Mouse (Mus musculus) small intestine, adult 2 months (tissue): Measurements from ENCODE around the gene Vrk3. TPM values are rescaled to one million over a fixed set of nuclear protein-coding genes. Genes with fewer than 3 reads are reported as not detected.

Experiments used
- H3K27ac ChIP-seq: fragments of 200-500 bp; 2 replicates; pipeline ENCODE4 v1.5.1; 2012; ENCODE audit warnings: low read depth, low read length, control low read depth, inconsistent platforms; ENCODE audit not compliant: insufficient read depth
- H3K27me3 ChIP-seq: fragments of 200-500 bp; 2 replicates; pipeline ENCODE4 v1.6.1; 2012; ENCODE audit warnings: mild to moderate bottlenecking, moderate library complexity, low read length, inconsistent platforms; ENCODE audit not compliant: control insufficient read depth, insufficient read depth
- H3K36me3 ChIP-seq: fragments of 200-500 bp; 2 replicates; pipeline ENCODE4 v1.6.1; 2012; ENCODE audit warnings: mild to moderate bottlenecking, low read length, control low read depth, inconsistent platforms; ENCODE audit not compliant: control insufficient read depth, insufficient read depth
- H3K4me1 ChIP-seq: fragments of 200-500 bp; 2 replicates; pipeline ENCODE4 v1.6.1; 2012; ENCODE audit warnings: low read length, inconsistent platforms, mixed read lengths; ENCODE audit not compliant: control insufficient read depth, insufficient read depth, insufficient read length
- H3K4me3 ChIP-seq: fragments of 200-500 bp; 2 replicates; pipeline ENCODE4 v1.5.1; 2012; ENCODE audit warnings: low read depth, mild to moderate bottlenecking, control low read depth, inconsistent platforms, low read length, moderate library complexity
- CTCF ChIP-seq: fragments of 200-500 bp; IDR thresholded peaks from 2 replicates; pipeline ENCODE4 v1.5.1; 2012; ENCODE audit warnings: low read depth, mild to moderate bottlenecking, control low read depth, inconsistent platforms, low read length, moderate library complexity, mixed read lengths; ENCODE audit not compliant: insufficient replicate concordance, insufficient read length; ENCODE audit errors: extremely low read depth
- POLR2A ChIP-seq: fragments of 200-500 bp; IDR thresholded peaks from 2 replicates; pipeline ENCODE4 v1.6.1; 2012; ENCODE audit warnings: low read depth, mild to moderate bottlenecking, control low read depth, inconsistent platforms, low read length, moderate library complexity
- WGBS: fragments of 180-500 bp; shearing (Covaris S2); methylation state at CpG from one replicate; pipeline ENCODE4 v1.1.7; 2018; 5-methylcytosine and 5-hydroxymethylcytosine counted together
- polyA plus RNA-seq: library from polyadenylated mRNA; depleted of rRNA; stranded (reverse); fragments of >200 nt; gene quantifications from 2 replicates; pipeline ENCODE4 v1.2.3, GENCODE M21; 2012; rRNA removed

Gene Vrk3
- polyA plus RNA-seq, 1 experiment = 40.3 TPM

- Histone ChIP-seq H3K4me3 (no peak overlapping the region), H3K27me3 (no peaks in the 10 kb centered on the region), H3K36me3 (no peaks in the 10 kb centered on the region), H3K4me1 (peaks cover 16% of the 10 kb centered on the region), H3K27ac (no peak overlapping the region)
- TF ChIP-seq POLR2A (no peak), CTCF (no peak)
- 20% methylated on average over 5 of the region's 5 CpGs for WGBS
These were observed 71.7 kb downstream of the Vrk3 start for GRCm38 (mm10) chr7:44819863-44820262.

- Histone ChIP-seq H3K27ac (no peak overlapping the region), H3K36me3 (no peaks in the 10 kb centered on the region), H3K4me3 (no peak overlapping the region), H3K27me3 (no peaks in the 10 kb centered on the region), H3K4me1 (peaks cover 13% of the 10 kb centered on the region; the same call in 1 of the 2 replicates)
- WGBS = 38% methylated on average over 3 of the region's 3 CpGs
- TF ChIP-seq POLR2A (no peak), CTCF (no peak)
These were observed 72.3 kb downstream of the Vrk3 start for GRCm38 (mm10) chr7:44820525-44820924.

GRCm38 (mm10) chr7:44821666-44822448, 73.6 kb downstream of the Vrk3 start:
- Histone ChIP-seq H3K4me1 (peaks cover 13% of the 10 kb centered on the region; the same call in 1 of the 2 replicates), H3K27me3 (no peaks in the 10 kb centered on the region), H3K4me3 (no peak overlapping the region), H3K27ac (no peak overlapping the region), H3K36me3 (no peaks in the 10 kb centered on the region)
- 73% methylated on average over 7 of the region's 7 CpGs for WGBS
- TF ChIP-seq CTCF (peak; percentile 17; the same call in 1 of the 2 replicates), POLR2A (no peak)

- Histone ChIP-seq H3K4me3 (no peak overlapping the region), H3K4me1 (peaks cover 8% of the 10 kb centered on the region; the same call in 1 of the 2 replicates), H3K27me3 (no peaks in the 10 kb centered on the region), H3K36me3 (peaks cover 4% of the 10 kb centered on the region), H3K27ac (no peak overlapping the region)
- TF ChIP-seq POLR2A (no peak), CTCF (peak; percentile 14; the same call in 1 of the 2 replicates)
- 22% methylated on average over 7 of the region's 7 CpGs for WGBS
These were observed 75.2 kb downstream of the Vrk3 start for GRCm38 (mm10) chr7:44823409-44823808.

- WGBS = 6% methylated on average over 3 of the region's 3 CpGs
- no peak overlapping the region for H3K4me3 ChIP-seq
- H3K36me3 ChIP-seq = peaks cover 19% of the 10 kb centered on the region
- no peaks in the 10 kb centered on the region for H3K27me3 ChIP-seq
- peak; percentile 48; the same call in 1 of the 2 replicates for TF ChIP-seq CTCF
- TF ChIP-seq POLR2A = no peak
- H3K27ac ChIP-seq = no peak overlapping the region
- peaks cover 7% of the 10 kb centered on the region; the same call in 1 of the 2 replicates for H3K4me1 ChIP-seq
These were observed 76.7 kb downstream of the Vrk3 start for GRCm38 (mm10) chr7:44824872-44825271.

GRCm38 (mm10) chr7:44826771-44827170, 78.6 kb downstream of the Vrk3 start:
- Histone ChIP-seq H3K4me3 (no peak overlapping the region), H3K36me3 (peaks cover 36% of the 10 kb centered on the region), H3K27me3 (no peaks in the 10 kb centered on the region), H3K27ac (no peak overlapping the region), H3K4me1 (no peaks in the 10 kb centered on the region; the same call in 1 of the 2 replicates)
- 73% methylated on average over 3 of the region's 3 CpGs for WGBS
- TF ChIP-seq CTCF (no peak), POLR2A (no peak)

Other genes starting within 250 kb of the Vrk3 start
- 0.13 TPM in 2 replicates for gene Mybpc2, start 223.8 kb upstream of the Vrk3 start, polyA plus RNA-seq
- gene Spib, start 216.3 kb upstream of the Vrk3 start, polyA plus RNA-seq = 8.6 and 18.7 TPM in 2 replicates
- gene Pold1, start 199.6 kb upstream of the Vrk3 start, polyA plus RNA-seq = 27.3 and 46.9 TPM in 2 replicates
- 174 and 295 TPM in 2 replicates for gene Nr1h2, start 194.5 kb upstream of the Vrk3 start, polyA plus RNA-seq
- 6.4 and 11.1 TPM in 2 replicates for gene Napsa, start 176.0 kb upstream of the Vrk3 start, polyA plus RNA-seq
- 3.1 and 3.4 TPM in 2 replicates for gene Kcnc3, start 157.7 kb upstream of the Vrk3 start, polyA plus RNA-seq
- 196 and 563 TPM in 2 replicates for gene Myh14, start 77.6 kb upstream of the Vrk3 start, polyA plus RNA-seq
- not detected in 2 replicates for gene Izumo2, start 39.7 kb upstream of the Vrk3 start, polyA plus RNA-seq
- 0.08 and 0.19 TPM in 2 replicates for gene Zfp473, start 2.6 kb downstream of the Vrk3 start, polyA plus RNA-seq
- gene Nup62, start 67.7 kb downstream of the Vrk3 start, polyA plus RNA-seq = 30.9 and 53.3 TPM in 2 replicates
- gene Il4i1, start 68.0 kb downstream of the Vrk3 start, polyA plus RNA-seq = 8.0 and 13.8 TPM in 2 replicates
- gene Atf5, start 68.2 kb downstream of the Vrk3 start, polyA plus RNA-seq = 83.9 and 102 TPM in 2 replicates
- 180 and 283 TPM in 2 replicates for gene Akt1s1, start 100.6 kb downstream of the Vrk3 start, polyA plus RNA-seq
- gene Tbc1d17, start 100.7 kb downstream of the Vrk3 start, polyA plus RNA-seq = 32.1 and 63.2 TPM in 2 replicates
- gene Pnkp, start 108.7 kb downstream of the Vrk3 start, polyA plus RNA-seq = 36.9 and 84.2 TPM in 2 replicates
- gene Ptov1, start 121.4 kb downstream of the Vrk3 start, polyA plus RNA-seq = 82.3 and 141 TPM in 2 replicates
- 85.8 and 208 TPM in 2 replicates for gene Med25, start 144.3 kb downstream of the Vrk3 start, polyA plus RNA-seq
- gene Fuz, start 147.7 kb downstream of the Vrk3 start, polyA plus RNA-seq = 15.8 and 27.5 TPM in 2 replicates
- 49.8 and 85.2 TPM in 2 replicates for gene Ap2a1, start 181.1 kb downstream of the Vrk3 start, polyA plus RNA-seq
- gene Tsks, start 194.8 kb downstream of the Vrk3 start, polyA plus RNA-seq = not detected in 2 replicates
- gene Cpt1c, start 226.4 kb downstream of the Vrk3 start, polyA plus RNA-seq = 5.2 and 7.6 TPM in 2 replicates
- 50.0 and 68.6 TPM in 2 replicates for gene Prmt1, start 238.2 kb downstream of the Vrk3 start, polyA plus RNA-seq
- 52.9 and 91.0 TPM in 2 replicates for gene Irf3, start 249.2 kb downstream of the Vrk3 start, polyA plus RNA-seq